Mouse (Mus musculus) hindbrain, embryonic 12.5 days (tissue): ENCODE measurements around the gene Cab39l. TPM values are rescaled to one million over a fixed set of nuclear protein-coding genes. Genes with fewer than 3 reads are reported as not detected.

Experiments used
- ATAC-seq: fragments of 200-750 bp; cut with Nextera tagmentation; 2 replicates; pipeline ENCODE4 v1.8.0; 2017; ENCODE audit warnings: moderate TSS enrichment; ENCODE audit not compliant: low FRiP score
- H3K27ac ChIP-seq: fragments of 300-500 bp; sonication (generic); 2 replicates; pipeline ENCODE4 v1.5.1; 2016; ENCODE audit warnings: mild to moderate bottlenecking
- H3K27me3 ChIP-seq: fragments of 300-500 bp; sonication (generic); 2 replicates; pipeline ENCODE4 v1.6.1; 2016; ENCODE audit warnings: mild to moderate bottlenecking
- H3K36me3 ChIP-seq: fragments of 300-500 bp; sonication (generic); 2 replicates; pipeline ENCODE4 v1.6.1; 2016; ENCODE audit warnings: mild to moderate bottlenecking
- H3K4me1 ChIP-seq: fragments of 300-500 bp; sonication (generic); 2 replicates; pipeline ENCODE4 v1.6.1; 2016
- H3K4me2 ChIP-seq: fragments of 300-500 bp; sonication (generic); replicated peaks from 2 replicates; pipeline ENCODE4 v1.6.1; 2016; ENCODE audit warnings: mild to moderate bottlenecking
- H3K4me3 ChIP-seq: fragments of 300-500 bp; sonication (generic); 2 replicates; pipeline ENCODE4 v1.5.1; 2016; ENCODE audit warnings: mild to moderate bottlenecking
- H3K9ac ChIP-seq: fragments of 300-500 bp; sonication (generic); 2 replicates; pipeline ENCODE4 v1.6.1; 2016; ENCODE audit warnings: mild to moderate bottlenecking, moderate library complexity
- H3K9me3 ChIP-seq: fragments of 300-500 bp; sonication (generic); replicated peaks from 2 replicates; pipeline ENCODE4 v1.6.1; 2016; ENCODE audit warnings: mild to moderate bottlenecking
- WGBS: fragments of 180-500 bp; shearing (Covaris S2); methylation state at CpG from one replicate; pipeline ENCODE4 v1.1.7; 2016; 5-methylcytosine and 5-hydroxymethylcytosine counted together
- polyA plus RNA-seq: library from polyadenylated mRNA; unstranded; fragments of >200 nt; fragmentation: Nextera tagmentation; extraction: Ambion mirVana; gene quantifications from 2 replicates; pipeline ENCODE4 v1.2.1, GENCODE M21; 2016

Cab39l gene
- polyA plus RNA-seq, 1 experiment from 2014 or later = 35.8 TPM

- H3K4me1 ChIP-seq = peaks cover 11% of the 10 kb centered on the region
- peak overlapping the region; percentile 74; the same call in 1 of the 2 replicates for H3K27ac ChIP-seq
- peak overlapping the region; percentile 79 for H3K9ac ChIP-seq
- H3K27me3 ChIP-seq = no peaks in the 10 kb centered on the region
- peak overlapping the region; percentile 81 for H3K4me2 ChIP-seq
- 9% methylated on average over 6 of the region's 6 CpGs for WGBS
- ATAC-seq = no peak
- peak overlapping the region; percentile 66 for H3K4me3 ChIP-seq
- no peaks in the 10 kb centered on the region for H3K36me3 ChIP-seq
- no peaks in the 10 kb centered on the region for H3K9me3 ChIP-seq
Measured at GRCm38 (mm10) chr14:59441472-59441805, 667 bp downstream of the Cab39l start.

GRCm38 (mm10) chr14:59445421-59445820, 4.6 kb downstream of the Cab39l start:
- Histone ChIP-seq H3K27ac (no peak overlapping the region), H3K4me2 (no peak overlapping the region), H3K36me3 (no peaks in the 10 kb centered on the region), H3K9me3 (no peaks in the 10 kb centered on the region; the same call in 1 of the 2 replicates), H3K27me3 (no peaks in the 10 kb centered on the region), H3K9ac (no peak overlapping the region), H3K4me3 (no peak overlapping the region), H3K4me1 (no peaks in the 10 kb centered on the region)
- ATAC-seq = no peak
- 94% methylated on average over 1 of the region's 1 CpGs for WGBS

GRCm38 (mm10) chr14:59447981-59448380, 7.2 kb downstream of the Cab39l start:
- H3K27me3 ChIP-seq = no peaks in the 10 kb centered on the region
- H3K4me1 ChIP-seq = no peaks in the 10 kb centered on the region
- no peak overlapping the region for H3K27ac ChIP-seq
- ATAC-seq = no peak
- no peaks in the 10 kb centered on the region; the same call in 1 of the 2 replicates for H3K9me3 ChIP-seq
- no peak overlapping the region for H3K4me3 ChIP-seq
- no peak overlapping the region for H3K4me2 ChIP-seq
- no peak overlapping the region for H3K9ac ChIP-seq
- no peaks in the 10 kb centered on the region for H3K36me3 ChIP-seq

GRCm38 (mm10) chr14:59466503-59466902, 25.7 kb downstream of the Cab39l start:
- H3K36me3 ChIP-seq = no peaks in the 10 kb centered on the region
- H3K9ac ChIP-seq = no peak overlapping the region
- 94% methylated on average over 2 of the region's 2 CpGs for WGBS
- no peak overlapping the region for H3K4me3 ChIP-seq
- ATAC-seq = no peak
- no peaks in the 10 kb centered on the region for H3K27me3 ChIP-seq
- no peaks in the 10 kb centered on the region for H3K9me3 ChIP-seq
- no peak overlapping the region for H3K4me2 ChIP-seq
- no peak overlapping the region for H3K27ac ChIP-seq
- H3K4me1 ChIP-seq = no peaks in the 10 kb centered on the region

GRCm38 (mm10) chr14:59467798-59468197, 27.0 kb downstream of the Cab39l start:
- Histone ChIP-seq H3K4me1 (no peaks in the 10 kb centered on the region), H3K27me3 (no peaks in the 10 kb centered on the region), H3K4me3 (no peak overlapping the region), H3K36me3 (no peaks in the 10 kb centered on the region), H3K9ac (no peak overlapping the region), H3K4me2 (no peak overlapping the region), H3K9me3 (no peaks in the 10 kb centered on the region), H3K27ac (no peak overlapping the region)
- WGBS = 76% methylated on average over 1 of the region's 1 CpGs
- ATAC-seq = no peak

GRCm38 (mm10) chr14:59470781-59471180, 30.0 kb downstream of the Cab39l start:
- no peaks in the 10 kb centered on the region for H3K27me3 ChIP-seq
- no peaks in the 10 kb centered on the region for H3K9me3 ChIP-seq
- no peak overlapping the region for H3K4me3 ChIP-seq
- H3K36me3 ChIP-seq = no peaks in the 10 kb centered on the region
- no peak for ATAC-seq
- no peak overlapping the region for H3K9ac ChIP-seq
- WGBS = 88% methylated on average over 1 of the region's 1 CpGs
- H3K27ac ChIP-seq = no peak overlapping the region
- H3K4me2 ChIP-seq = no peak overlapping the region
- no peaks in the 10 kb centered on the region for H3K4me1 ChIP-seq

- Histone ChIP-seq H3K4me2 (no peak overlapping the region), H3K9me3 (no peaks in the 10 kb centered on the region), H3K27ac (no peak overlapping the region), H3K36me3 (no peaks in the 10 kb centered on the region), H3K9ac (no peak overlapping the region), H3K27me3 (no peaks in the 10 kb centered on the region), H3K4me1 (no peaks in the 10 kb centered on the region), H3K4me3 (no peak overlapping the region)
- ATAC-seq = no peak
- 63% methylated on average over 6 of the region's 6 CpGs for WGBS
Measured at GRCm38 (mm10) chr14:59478699-59479098, 37.9 kb downstream of the Cab39l start.

- Histone ChIP-seq H3K27me3 (no peaks in the 10 kb centered on the region), H3K4me3 (no peak overlapping the region), H3K36me3 (no peaks in the 10 kb centered on the region), H3K9ac (no peak overlapping the region), H3K9me3 (no peaks in the 10 kb centered on the region), H3K4me2 (no peak overlapping the region), H3K27ac (no peak overlapping the region), H3K4me1 (no peaks in the 10 kb centered on the region)
- WGBS = 95% methylated on average over 4 of the region's 4 CpGs
- no peak for ATAC-seq
Measured at GRCm38 (mm10) chr14:59485247-59485810, 44.6 kb downstream of the Cab39l start.

- H3K27ac ChIP-seq = no peak overlapping the region
- no peaks in the 10 kb centered on the region for H3K36me3 ChIP-seq
- H3K4me1 ChIP-seq = no peaks in the 10 kb centered on the region
- ATAC-seq = no peak
- H3K27me3 ChIP-seq = no peaks in the 10 kb centered on the region
- H3K9me3 ChIP-seq = no peaks in the 10 kb centered on the region
- H3K4me3 ChIP-seq = no peak overlapping the region
- WGBS = 88% methylated on average over 4 of the region's 4 CpGs
- H3K9ac ChIP-seq = no peak overlapping the region
- H3K4me2 ChIP-seq = no peak overlapping the region
Measured at GRCm38 (mm10) chr14:59492376-59492775, 51.6 kb downstream of the Cab39l start.

- Histone ChIP-seq H3K27ac (no peak overlapping the region), H3K27me3 (no peaks in the 10 kb centered on the region), H3K4me1 (no peaks in the 10 kb centered on the region), H3K4me2 (no peak overlapping the region), H3K9me3 (no peaks in the 10 kb centered on the region), H3K9ac (no peak overlapping the region), H3K36me3 (no peaks in the 10 kb centered on the region), H3K4me3 (no peak overlapping the region)
- no peak for ATAC-seq
- 87% methylated on average over 5 of the region's 5 CpGs for WGBS
Measured at GRCm38 (mm10) chr14:59497928-59498327, 57.2 kb downstream of the Cab39l start.

- 93% methylated on average over 8 of the region's 8 CpGs for WGBS
Measured at GRCm38 (mm10) chr14:59504831-59505230, 64.1 kb downstream of the Cab39l start.

GRCm38 (mm10) chr14:59506139-59506538, 65.4 kb downstream of the Cab39l start:
- H3K36me3 ChIP-seq = no peaks in the 10 kb centered on the region
- no peaks in the 10 kb centered on the region for H3K9me3 ChIP-seq
- H3K4me1 ChIP-seq = no peaks in the 10 kb centered on the region
- no peaks in the 10 kb centered on the region for H3K27me3 ChIP-seq
- no peak overlapping the region for H3K9ac ChIP-seq
- WGBS = 90% methylated on average over 4 of the region's 4 CpGs
- ATAC-seq = no peak
- H3K4me3 ChIP-seq = no peak overlapping the region
- H3K27ac ChIP-seq = no peak overlapping the region
- H3K4me2 ChIP-seq = no peak overlapping the region

More at GRCm38 (mm10) chr14:59504831-59505230, 64.1 kb downstream of the Cab39l start:
- Histone ChIP-seq H3K4me3 (no peak overlapping the region), H3K27me3 (no peaks in the 10 kb centered on the region), H3K4me2 (no peak overlapping the region), H3K9me3 (no peaks in the 10 kb centered on the region), H3K36me3 (no peaks in the 10 kb centered on the region), H3K27ac (no peak overlapping the region), H3K4me1 (no peaks in the 10 kb centered on the region), H3K9ac (no peak overlapping the region)
- no peak for ATAC-seq

- ATAC-seq = no peak
- 89% methylated on average over 6 of the region's 6 CpGs for WGBS
- Histone ChIP-seq H3K4me1 (no peaks in the 10 kb centered on the region), H3K27me3 (no peaks in the 10 kb centered on the region), H3K4me3 (no peak overlapping the region), H3K4me2 (no peak overlapping the region), H3K36me3 (no peaks in the 10 kb centered on the region), H3K9ac (no peak overlapping the region), H3K9me3 (no peaks in the 10 kb centered on the region), H3K27ac (no peak overlapping the region)
Measured at GRCm38 (mm10) chr14:59513922-59514444, 73.2 kb downstream of the Cab39l start.
